Comparison of ENCODE assay signal across 11 mouse cellular contexts in genomic region chr11:53013906-53014305, GRCm38 (mm10).
"Had no signal": no experiment of that assay in that cellular context is flagged by ENCODE, and none has a peak within 500 bp of the region (broad histone marks: within the 10 kb centered on the region; RNA-seq: fewer than 3 reads in every experiment).

No protein-coding gene starts in this region.

- H3K36me3 ChIP-seq: limb, embryonic 10.5 days; liver, embryonic 15.5 days; midbrain, embryonic 12.5 days had no signal

- H3K27ac ChIP-seq: limb, embryonic 10.5 days; liver, embryonic 15.5 days; macrophage; midbrain, embryonic 12.5 days had no signal

- H3K9me3 ChIP-seq: limb, embryonic 10.5 days; liver, embryonic 15.5 days; midbrain, embryonic 12.5 days had no signal

- H3K4me3 ChIP-seq: limb, embryonic 10.5 days; liver, embryonic 15.5 days; megakaryocyte, embryonic 14.5 days; midbrain, embryonic 12.5 days had no signal

- DNase-seq: kidney, postnatal 25 days; lung, adult 2 months; lung, postnatal 10 days; right cerebral cortex, postnatal 14 days; thymus, postnatal 4 days had no signal

- H3K4me1 ChIP-seq: liver, embryonic 15.5 days; megakaryocyte, embryonic 14.5 days; midbrain, embryonic 12.5 days had no signal

- H3K27me3 ChIP-seq: liver, embryonic 15.5 days; midbrain, embryonic 12.5 days had no signal

- H3K4me2 ChIP-seq: liver, embryonic 11.5 days; liver, embryonic 15.5 days; midbrain, embryonic 12.5 days had no signal

- H3K9ac ChIP-seq: liver, embryonic 15.5 days; midbrain, embryonic 12.5 days had no signal
